Mouse (Mus musculus): ENCODE results near the gene Rbfox1.

DNA sequence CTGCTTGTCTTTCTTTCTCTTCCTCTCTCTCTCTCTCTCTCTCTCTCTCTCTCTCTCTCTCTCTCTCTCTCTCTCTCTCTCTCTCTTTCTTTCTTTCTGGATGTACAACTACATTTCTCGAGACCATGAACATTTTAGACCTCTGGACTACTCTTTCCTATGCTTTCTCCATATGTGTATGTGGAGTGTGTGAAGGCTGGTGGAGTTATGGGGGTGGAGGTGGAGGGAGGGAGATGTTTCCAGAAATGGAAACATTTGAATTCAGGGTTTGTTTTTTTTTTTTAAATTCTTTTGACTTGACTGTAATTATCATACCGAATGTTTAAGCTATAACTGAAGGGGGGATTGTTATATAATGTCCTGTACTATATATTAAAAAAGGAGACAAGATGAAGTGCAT lies 1338.1 kb downstream of the Rbfox1 start:
- TF ChIP-seq CTCF (IDR thresholded peaks at IDR 0.05; ENCODE audit: extremely low read depth, insufficient read depth, low read length) (no peak), POLR2A (IDR thresholded peaks at IDR 0.05; ENCODE audit: extremely low read depth, insufficient read depth, low read length) (no peak)

Measured in cortical plate, adult 2 months (tissue).